Mouse (Mus musculus) hindbrain, postnatal 0 days (tissue): ENCODE measurements around the gene Spp2. TPM values are rescaled to one million over a fixed set of nuclear protein-coding genes. Genes with fewer than 3 reads are reported as not detected.

ENCODE experiments used
- ATAC-seq: fragments of 200-750 bp; cut with Nextera tagmentation; 2 replicates; pipeline ENCODE4 v1.8.0; 2017; ENCODE audit warnings: mild to moderate bottlenecking, moderate TSS enrichment, moderate library complexity
- DNase-seq: peaks from one replicate; pipeline ENCODE4 v3.0.0-alpha.2; 2015; ENCODE audit warnings: low spot score
- H3K27ac ChIP-seq: fragments of 300-500 bp; sonication (generic); 2 replicates; pipeline ENCODE4 v1.5.1; 2014; ENCODE audit warnings: mild to moderate bottlenecking
- H3K27me3 ChIP-seq: fragments of 300-500 bp; sonication (generic); 2 replicates; pipeline ENCODE4 v1.6.1; 2014; ENCODE audit warnings: low read length, mixed read lengths; ENCODE audit not compliant: insufficient read depth
- H3K36me3 ChIP-seq: fragments of 300-500 bp; sonication (generic); 2 replicates; pipeline ENCODE4 v1.6.1; 2014; ENCODE audit warnings: low read length, mixed read lengths; ENCODE audit not compliant: insufficient read depth
- H3K4me1 ChIP-seq: fragments of 300-500 bp; sonication (generic); 2 replicates; pipeline ENCODE4 v1.6.1; 2014; ENCODE audit warnings: antibody characterized with exemption, low read length, mixed read lengths; ENCODE audit not compliant: insufficient read depth
- H3K4me2 ChIP-seq: fragments of 300-500 bp; sonication (generic); 2 replicates; pipeline ENCODE4 v1.6.1; 2014; ENCODE audit warnings: low read depth, mild to moderate bottlenecking, low read length, moderate library complexity, mixed read lengths
- H3K4me3 ChIP-seq: fragments of 300-500 bp; sonication (generic); 2 replicates; pipeline ENCODE4 v1.5.1; 2014; ENCODE audit warnings: low read length
- H3K9ac ChIP-seq: fragments of 300-500 bp; sonication (generic); replicated peaks from 2 replicates; pipeline ENCODE4 v1.6.1; 2014; ENCODE audit warnings: mild to moderate bottlenecking, low read length, moderate library complexity, mixed read lengths
- H3K9me3 ChIP-seq: fragments of 300-500 bp; sonication (generic); 2 replicates; pipeline ENCODE4 v1.6.1; 2016; ENCODE audit warnings: low read length, mixed read lengths
- CTCF ChIP-seq: IDR thresholded peaks from 2 replicates; pipeline ENCODE4 v1.5.1; 2016; ENCODE audit warnings: antibody characterized with exemption, control low read depth, low read depth
- WGBS: fragments of 180-500 bp; shearing (Covaris S2); extraction: QIAGEN DNeasy Blood & Tissue Kit; methylation state at CpG from one replicate; pipeline ENCODE4 v1.1.7; 2014; 5-methylcytosine and 5-hydroxymethylcytosine counted together
- polyA plus RNA-seq: library from polyadenylated mRNA; unstranded; fragments of >200 nt; fragmentation: Nextera tagmentation; extraction: Ambion mirVana; gene quantifications from 2 replicates; pipeline ENCODE4 v1.2.1, GENCODE M21; 2015
- total RNA-seq: library from RNA; depleted of rRNA; stranded (reverse); fragments of >200 nt; gene quantifications from 2 replicates; pipeline ENCODE4 v1.2.3, GENCODE M21; 2014; rRNA removed

The Spp2 gene
- not detected in 2 replicates for total RNA-seq
- polyA plus RNA-seq: 0.26 and 0.48 TPM in 2 replicates

DNA sequence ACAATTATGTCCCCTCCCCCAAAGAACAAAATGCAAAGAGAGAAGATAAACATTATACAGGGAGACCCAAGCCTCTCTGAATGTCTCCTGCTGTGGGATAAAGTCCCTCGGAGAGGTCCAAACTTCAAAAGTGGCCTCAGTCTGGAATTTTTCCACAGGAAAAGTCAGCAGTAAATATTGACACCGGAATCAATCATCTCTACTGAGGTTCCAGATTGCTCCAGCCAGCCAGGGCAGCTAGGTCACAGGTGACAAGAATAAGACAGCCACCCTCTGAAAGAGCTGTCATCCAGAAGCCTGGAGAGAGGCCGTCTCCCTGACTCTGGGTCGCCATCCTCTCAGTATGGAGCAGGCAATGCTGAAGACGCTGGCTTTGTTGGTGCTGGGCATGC, at the start of gene Spp2:
Gene Spp2 (plus strand): TSS at position 155 of the 392 bp plus-strand sequence.
- Histone ChIP-seq H3K4me1 (no peaks in the 10 kb centered on the region), H3K4me3 (no peak within 1 kb of the TSS), H3K4me2 (no peak within 1 kb of the TSS), H3K27ac (no peak within 1 kb of the TSS), H3K9ac (no peak within 1 kb of the TSS), H3K27me3 (no peaks in the 10 kb centered on the region), H3K9me3 (no peaks in the 10 kb centered on the region), H3K36me3 (no peaks in the 10 kb centered on the region)
- no peak for ATAC-seq
- TF ChIP-seq CTCF: no peak
- 64% methylated on average over 5 of the region's 5 CpGs for WGBS
- DNase-seq: no peak

DNA sequence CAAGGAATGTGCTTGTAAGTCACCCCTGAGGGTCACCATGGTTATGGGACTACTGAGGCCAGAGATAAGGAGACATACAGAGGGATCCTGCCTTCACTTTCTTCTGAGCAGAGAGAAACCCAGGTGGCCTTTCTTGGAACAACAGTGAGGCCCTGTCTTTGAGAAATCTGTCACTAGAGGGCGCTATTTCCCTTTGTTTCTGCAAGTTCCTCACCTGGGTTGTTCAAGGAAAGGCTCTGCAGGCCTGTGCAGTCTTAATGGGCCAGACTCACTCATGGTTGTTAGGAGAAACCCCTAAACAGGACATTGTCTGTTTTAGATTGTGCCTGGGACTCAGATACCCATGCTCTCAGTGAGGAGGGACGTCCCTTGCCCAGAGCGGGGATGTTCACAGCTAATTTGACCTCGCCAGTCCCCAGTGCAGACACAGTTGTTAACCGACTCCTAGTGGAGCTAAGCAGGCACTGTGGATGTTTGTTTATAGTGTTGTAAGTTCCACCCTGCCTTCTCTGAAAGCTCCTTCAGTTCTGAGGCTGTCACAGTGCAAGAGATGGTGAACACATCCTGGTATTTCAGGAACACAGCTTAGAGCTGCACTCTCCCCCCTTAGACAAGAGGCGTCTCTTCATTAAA, 49.2 kb upstream of the Spp2 start:
- Histone ChIP-seq H3K9ac (no peak overlapping the region), H3K36me3 (no peaks in the 10 kb centered on the region), H3K27ac (no peak overlapping the region), H3K4me1 (no peaks in the 10 kb centered on the region), H3K27me3 (no peaks in the 10 kb centered on the region), H3K9me3 (no peaks in the 10 kb centered on the region), H3K4me3 (no peak overlapping the region), H3K4me2 (no peak overlapping the region)
- ATAC-seq (peak; percentile 85), DNase-seq (peak; percentile 96)
- WGBS: 60% methylated on average over 6 of the region's 6 CpGs
- peak; percentile 93 for TF ChIP-seq CTCF

GRCm38 (mm10) chr1:88358102-88358654, 48.6 kb upstream of the Spp2 start:
- ATAC-seq (peak; percentile 38; the same call in 1 of the 2 replicates), DNase-seq (peak; percentile 21)
- Histone ChIP-seq H3K4me1 (no peaks in the 10 kb centered on the region), H3K9ac (no peak overlapping the region), H3K4me3 (no peak overlapping the region), H3K36me3 (no peaks in the 10 kb centered on the region), H3K27ac (no peak overlapping the region), H3K9me3 (no peaks in the 10 kb centered on the region), H3K27me3 (no peaks in the 10 kb centered on the region), H3K4me2 (no peak overlapping the region)
- 64% methylated on average over 7 of the region's 7 CpGs for WGBS
- TF ChIP-seq CTCF: no peak

DNA sequence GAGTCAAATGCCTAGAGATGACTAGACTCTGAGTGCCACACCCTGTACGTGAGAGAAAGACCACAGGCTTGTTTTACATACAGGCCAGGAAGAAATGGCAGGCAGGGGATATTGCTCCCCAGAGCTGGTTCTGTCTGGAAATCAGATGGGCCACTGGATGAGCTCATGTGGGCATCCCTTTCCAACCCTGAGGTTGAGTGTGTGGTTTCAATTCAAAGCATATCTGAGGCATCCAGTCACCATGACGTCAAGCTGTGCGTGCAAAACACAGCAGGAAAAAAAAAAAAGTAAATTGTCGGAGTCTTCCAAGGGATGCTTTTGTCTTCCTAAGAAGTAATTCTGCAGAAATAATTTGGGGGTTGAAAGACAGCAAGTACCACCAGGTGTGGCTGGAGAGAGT, 45.7 kb upstream of the Spp2 start:
- H3K4me2 ChIP-seq: no peak overlapping the region
- no peaks in the 10 kb centered on the region for H3K4me1 ChIP-seq
- no peak overlapping the region for H3K27ac ChIP-seq
- no peaks in the 10 kb centered on the region for H3K9me3 ChIP-seq
- no peak for TF ChIP-seq CTCF
- 45% methylated on average over 4 of the region's 4 CpGs for WGBS
- no peaks in the 10 kb centered on the region for H3K27me3 ChIP-seq
- H3K36me3 ChIP-seq: no peaks in the 10 kb centered on the region
- ATAC-seq (no peak), DNase-seq (no peak)
- no peak overlapping the region for H3K9ac ChIP-seq
- no peak overlapping the region for H3K4me3 ChIP-seq

DNA sequence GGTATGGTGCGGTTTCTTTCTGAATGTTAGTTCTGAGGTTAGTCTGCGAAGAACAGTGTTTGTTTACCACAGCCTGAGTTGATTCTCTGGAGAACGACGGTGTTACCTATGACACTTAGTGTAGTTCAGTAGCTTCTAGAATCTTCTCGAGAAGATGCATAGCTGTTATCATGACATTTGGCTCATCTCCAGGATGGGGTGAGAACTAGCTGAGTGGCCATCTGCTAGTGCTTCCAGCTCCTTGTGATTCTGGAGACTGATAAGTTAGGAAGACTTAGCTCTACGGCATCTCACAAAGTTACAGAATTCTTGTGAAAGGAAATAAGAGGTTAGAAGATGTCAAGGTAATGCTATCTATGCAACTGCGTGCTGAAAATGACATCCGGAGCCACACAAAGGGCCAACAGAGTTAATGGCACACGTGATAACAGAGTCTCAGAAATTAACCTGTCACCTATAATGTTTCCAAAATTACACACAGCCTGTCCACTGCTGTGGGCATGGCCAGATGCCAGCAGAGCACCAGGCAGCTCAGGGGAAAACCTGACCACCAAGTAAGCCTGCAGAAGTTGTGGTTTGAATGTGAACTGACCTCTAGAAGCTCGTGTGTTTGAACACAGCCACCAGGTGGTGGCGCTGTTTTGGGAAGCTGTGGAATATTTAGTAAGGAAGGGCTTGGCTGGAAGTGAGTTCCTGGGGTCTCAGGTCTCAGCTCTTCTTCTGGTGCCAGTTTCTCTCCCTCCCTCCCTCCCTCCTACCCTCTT, 39.7 kb upstream of the Spp2 start:
- no peak overlapping the region for H3K9ac ChIP-seq
- ATAC-seq (no peak), DNase-seq (peak; percentile 43)
- H3K9me3 ChIP-seq: no peaks in the 10 kb centered on the region
- no peaks in the 10 kb centered on the region for H3K4me1 ChIP-seq
- 79% methylated on average over 11 of the region's 11 CpGs for WGBS
- H3K36me3 ChIP-seq: no peaks in the 10 kb centered on the region
- H3K27me3 ChIP-seq: no peaks in the 10 kb centered on the region
- peak; percentile 34; the same call in 1 of the 2 replicates for TF ChIP-seq CTCF
- no peak overlapping the region for H3K27ac ChIP-seq
- H3K4me3 ChIP-seq: no peak overlapping the region
- no peak overlapping the region for H3K4me2 ChIP-seq

- no peak overlapping the region for H3K4me3 ChIP-seq
- H3K27me3 ChIP-seq: no peaks in the 10 kb centered on the region
- DNase-seq: no peak
- no peak overlapping the region for H3K4me2 ChIP-seq
- no peak for ATAC-seq
- H3K9ac ChIP-seq: no peak overlapping the region
- no peak for TF ChIP-seq CTCF
- H3K4me1 ChIP-seq: no peaks in the 10 kb centered on the region
- H3K36me3 ChIP-seq: no peaks in the 10 kb centered on the region
- WGBS: 84% methylated on average over 1 of the region's 1 CpGs
- 0 out of 2 replicates have a peak, but pooled peaks cover 2% of the 10 kb centered on the region for H3K9me3 ChIP-seq
- H3K27ac ChIP-seq: no peak overlapping the region
These were observed 28.3 kb upstream of the Spp2 start for GRCm38 (mm10) chr1:88378446-88378845.

- H3K27me3 ChIP-seq: no peaks in the 10 kb centered on the region
- no peaks in the 10 kb centered on the region for H3K9me3 ChIP-seq
- TF ChIP-seq CTCF: no peak
- WGBS: 70% methylated on average over 4 of the region's 4 CpGs
- H3K27ac ChIP-seq: no peak overlapping the region
- ATAC-seq (no peak), DNase-seq (no peak)
- no peak overlapping the region for H3K9ac ChIP-seq
- no peak overlapping the region for H3K4me2 ChIP-seq
- H3K36me3 ChIP-seq: no peaks in the 10 kb centered on the region
- no peak overlapping the region for H3K4me3 ChIP-seq
- no peaks in the 10 kb centered on the region for H3K4me1 ChIP-seq
These were observed 15.1 kb upstream of the Spp2 start for GRCm38 (mm10) chr1:88391632-88392031.
